Mouse (Mus musculus) layer of hippocampus, adult 9-11 months (tissue): ENCODE measurements at regions not wholly inside any gene's neighbourhood (a gene's known extent, or its start where the extent isn't known, plus 50 kb on each side); places are given as distances from the start of the nearest gene placed in this dataset.
"Not testable (repeated sequence)": the region's sequence is repeated elsewhere in the genome, so short reads cannot be mapped to it uniquely, and the experiment has no call there.

Experiments
- DNase-seq: peaks from one replicate; pipeline ENCODE4 v3.0.0; 2022

DNA sequence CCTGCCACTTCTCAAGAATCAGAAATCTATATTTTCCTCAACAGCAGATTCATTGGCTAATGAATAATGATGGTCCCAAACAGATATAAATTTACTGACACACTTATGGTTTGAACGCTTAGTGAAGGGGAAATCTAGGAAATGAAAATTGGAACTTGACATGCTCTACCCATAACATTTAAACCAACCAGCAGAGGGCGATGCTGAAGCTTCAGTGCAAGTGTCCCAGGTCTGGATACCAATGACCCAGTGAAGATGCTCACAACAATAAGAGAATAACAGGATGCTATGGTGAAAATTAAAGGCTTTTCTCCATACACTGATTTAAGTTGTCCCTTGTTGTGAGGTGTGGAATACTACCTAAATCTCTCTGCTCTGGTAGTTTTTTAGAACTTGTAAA lies 236.0 kb upstream of the Rorb start:
- DNase-seq = no peak

DNA sequence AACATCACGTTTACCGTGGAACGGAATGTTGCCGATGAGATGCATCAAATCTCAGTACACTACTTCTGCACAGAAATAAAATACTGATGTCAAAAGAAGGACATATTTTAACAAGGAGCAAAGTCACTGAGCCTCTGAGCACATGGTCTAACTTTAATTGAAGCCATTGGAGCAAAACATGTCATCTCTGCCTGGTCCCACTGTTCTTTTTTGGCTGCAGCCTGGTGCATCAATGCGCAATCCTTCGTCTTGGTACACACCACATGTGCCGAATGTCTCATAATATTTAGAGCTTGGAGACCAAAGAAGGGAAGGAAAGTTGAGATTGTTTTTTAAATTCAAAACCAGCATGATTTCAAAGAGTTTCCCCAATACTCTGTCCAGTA lies 233.4 kb upstream of the Rorb start:
- DNase-seq = no peak

DNA sequence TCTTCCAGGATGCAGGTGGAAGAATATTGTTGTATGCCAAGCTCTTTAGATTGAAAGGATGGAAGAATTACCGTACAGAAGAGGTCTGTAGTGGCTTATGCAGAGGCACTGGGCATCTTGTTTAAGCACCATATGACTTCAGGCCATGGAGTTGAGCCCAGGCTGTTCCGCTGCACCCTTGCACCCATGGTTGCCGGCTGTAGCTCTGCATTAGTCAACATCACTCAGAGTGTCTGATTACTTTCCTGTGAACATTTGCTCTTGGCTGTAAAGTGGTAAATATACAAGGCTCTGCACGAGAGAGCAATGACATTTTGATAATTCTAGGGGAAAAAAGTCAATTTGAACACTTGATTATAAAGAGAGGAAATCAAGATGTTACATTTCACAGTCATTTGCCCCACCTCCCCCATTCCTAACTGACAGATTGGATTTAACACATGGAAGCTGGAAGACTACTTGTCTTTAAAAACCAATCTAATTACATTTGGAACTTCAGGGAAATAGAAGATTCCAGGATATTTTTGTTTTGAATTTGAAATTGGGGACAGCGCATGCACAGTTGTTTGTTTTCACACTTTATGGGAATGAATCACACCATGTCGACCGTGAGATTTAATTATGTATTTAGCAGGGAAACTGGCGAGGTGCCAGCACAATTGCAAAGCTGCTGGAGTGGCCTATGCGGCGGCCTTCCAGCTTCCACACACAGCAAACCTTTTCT lies 232.9 kb upstream of the Rorb start:
- peak; percentile 30 for DNase-seq

DNA sequence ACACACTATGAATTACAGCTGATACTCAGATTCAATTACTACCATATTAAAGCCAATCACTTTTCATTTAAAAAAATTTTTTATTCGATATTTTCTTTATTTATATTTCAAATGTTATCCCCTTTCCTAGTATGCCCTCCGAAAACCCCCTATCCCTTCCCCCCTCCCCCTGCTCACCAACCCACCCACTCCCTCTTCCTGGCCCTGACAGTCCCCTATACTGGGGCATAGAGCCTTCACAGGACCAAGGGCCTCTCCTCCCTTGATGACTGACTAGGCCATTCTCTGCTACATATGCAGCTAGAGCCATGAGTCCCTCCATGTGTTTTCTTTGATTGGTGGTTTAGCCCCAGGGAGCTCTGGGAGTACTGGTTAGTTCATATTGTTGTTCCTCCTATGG lies 196.1 kb upstream of the Rorb start:
- DNase-seq = not testable (repeated sequence)

DNA sequence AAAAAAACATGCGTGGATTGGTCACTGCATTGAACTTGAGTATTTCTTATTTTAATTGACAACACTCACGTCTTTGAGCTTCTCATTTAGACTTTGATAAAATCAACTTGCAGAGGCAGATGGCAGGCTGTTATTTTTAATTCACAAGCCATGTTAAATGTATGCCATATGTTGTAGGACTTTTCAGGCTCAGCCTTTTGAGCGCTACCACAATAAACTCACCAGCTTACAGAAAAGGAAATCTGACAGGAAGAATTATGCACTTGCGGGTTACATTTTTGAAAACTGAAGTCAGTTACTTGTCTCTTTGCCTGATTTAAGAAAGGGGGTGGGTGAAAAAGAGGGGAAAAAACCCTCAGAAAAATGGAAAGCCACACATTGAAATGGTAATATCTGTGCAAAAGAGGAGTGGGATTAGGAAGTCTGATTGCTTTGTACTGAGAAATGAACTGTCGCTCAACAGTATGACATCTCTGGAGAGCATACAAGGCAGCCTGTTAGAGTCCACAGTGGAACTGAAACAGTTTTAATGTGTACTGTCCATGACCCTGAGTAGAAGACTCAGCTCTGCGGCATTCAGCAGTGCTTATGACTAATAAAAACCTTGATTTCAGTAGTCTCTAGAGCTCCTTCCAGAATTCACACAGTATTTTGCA lies 195.6 kb upstream of the Rorb start:
- DNase-seq = peak; percentile 12

DNA sequence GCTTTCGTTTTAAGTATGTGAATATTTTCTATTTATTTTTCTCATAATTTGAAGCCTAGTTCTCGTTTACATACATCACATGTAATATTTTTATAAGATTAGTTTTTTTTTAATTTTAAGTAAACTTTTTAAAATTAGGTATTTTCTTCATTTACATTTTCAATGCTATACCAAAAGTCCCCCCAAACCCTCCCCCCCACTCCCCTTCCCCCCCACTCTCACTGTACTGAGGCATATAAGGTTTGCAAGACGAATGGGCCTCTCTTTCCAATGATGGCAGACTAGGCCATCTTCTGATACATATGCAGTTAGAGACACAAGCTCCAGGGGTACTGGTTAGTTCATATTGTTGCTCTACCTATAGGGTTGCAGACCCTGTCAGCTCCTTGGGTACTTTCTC lies 174.9 kb upstream of the Rorb start:
- DNase-seq = not testable (repeated sequence)

DNA sequence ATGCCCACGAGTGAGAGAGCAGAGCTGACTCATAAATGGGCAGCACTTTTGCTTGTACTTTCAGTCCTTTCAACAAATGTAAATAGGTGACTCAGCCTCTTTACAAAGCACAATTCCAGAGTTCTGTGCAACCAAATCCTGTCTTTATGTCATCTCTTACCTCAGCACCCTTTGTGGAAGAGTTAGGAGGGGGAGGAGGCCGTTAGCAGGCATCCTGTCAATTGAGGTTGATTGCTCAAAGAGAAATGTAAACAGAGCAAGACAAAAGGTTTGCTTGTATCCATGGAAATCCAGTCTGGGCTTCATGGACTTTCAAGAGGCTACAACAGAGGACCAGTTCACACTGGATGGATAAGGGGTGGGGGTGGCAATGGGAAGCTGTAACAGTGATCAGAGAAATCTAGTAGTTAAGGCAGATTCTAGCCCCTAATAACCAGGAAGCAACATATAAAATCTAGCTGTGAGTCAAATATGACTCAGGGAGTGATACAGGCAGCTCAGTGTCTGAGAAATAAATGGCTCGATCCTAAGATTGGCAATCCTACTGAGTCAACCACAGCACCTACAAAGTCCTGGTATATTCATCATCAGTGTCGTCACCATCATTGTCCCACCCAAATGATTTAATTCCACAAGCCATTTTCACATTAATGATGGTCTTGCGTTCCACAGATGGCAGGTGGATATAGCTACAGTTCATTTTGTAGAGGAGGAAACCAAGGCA lies 136.0 kb upstream of the Rorb start:
- no peak for DNase-seq

DNA sequence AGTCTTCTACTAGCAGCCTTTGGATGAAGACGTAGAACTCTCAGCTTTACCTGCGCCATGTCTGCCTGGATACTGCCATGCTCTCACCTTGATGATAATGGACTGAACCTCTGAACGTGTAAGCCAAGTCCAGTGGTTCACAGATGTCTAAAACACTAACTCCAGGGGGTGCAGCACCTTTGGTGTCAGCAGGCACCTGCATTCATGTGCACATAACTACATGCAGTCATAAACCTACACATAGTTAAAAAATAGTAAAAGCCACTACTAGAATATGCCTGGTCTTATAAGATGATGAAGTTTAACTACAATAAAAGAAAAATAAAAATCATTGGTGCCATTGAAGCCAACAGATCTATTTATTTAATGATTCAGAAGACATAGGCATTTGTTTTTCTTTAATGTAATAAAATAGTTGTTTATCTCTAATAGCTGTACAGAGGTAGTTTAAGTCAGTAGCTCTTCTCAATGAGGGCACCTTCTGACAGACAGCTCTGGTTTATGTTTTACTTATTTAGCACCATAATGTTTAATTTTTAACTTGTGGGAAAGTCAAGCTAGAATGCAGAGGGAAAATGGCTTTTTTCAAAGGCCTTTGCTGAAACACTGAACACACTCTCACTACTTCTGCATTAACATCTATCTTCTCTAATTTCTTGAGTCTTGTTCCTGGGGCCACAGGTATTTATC lies 118.5 kb upstream of the Rorb start:
- DNase-seq = no peak

DNA sequence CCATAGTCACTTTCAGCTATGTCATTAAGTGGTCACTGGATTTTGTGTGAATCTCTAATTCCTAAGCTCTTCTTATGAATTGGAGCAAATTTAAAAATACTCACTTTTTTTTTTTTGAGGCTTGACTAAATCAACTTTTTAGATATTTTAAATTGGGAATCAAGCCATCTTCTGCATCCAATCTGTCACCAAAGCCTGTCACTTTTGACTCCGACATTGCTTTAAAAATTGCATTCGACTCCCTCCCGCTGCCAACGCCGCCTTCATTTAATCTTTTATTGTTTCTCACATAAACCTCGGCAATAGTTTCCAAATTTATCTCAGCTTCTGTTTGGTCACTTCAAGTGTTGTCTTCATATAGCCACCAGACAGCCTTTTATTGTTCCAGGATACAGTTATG lies 109.8 kb upstream of the Rorb start:
- DNase-seq = peak; percentile 9

DNA sequence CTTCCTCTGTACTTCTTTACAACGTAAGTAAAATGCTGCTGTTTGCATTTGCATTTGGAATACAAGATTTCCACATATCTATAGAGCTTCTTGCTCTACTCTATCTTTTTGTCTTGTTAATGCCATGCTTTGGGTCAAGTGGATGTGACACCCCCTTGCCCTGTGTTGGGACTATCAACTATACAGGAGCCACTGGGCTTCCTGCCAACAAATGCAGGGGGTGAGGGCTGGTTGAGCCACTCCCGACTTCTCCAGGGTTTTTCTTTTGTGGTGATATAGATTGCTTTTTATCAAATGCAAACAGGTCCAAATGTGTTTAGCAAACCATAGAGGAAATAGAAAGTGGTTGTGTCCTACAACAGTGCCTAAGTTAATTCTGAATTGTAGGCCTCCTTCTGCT lies 108.4 kb upstream of the Rorb start:
- DNase-seq = no peak

DNA sequence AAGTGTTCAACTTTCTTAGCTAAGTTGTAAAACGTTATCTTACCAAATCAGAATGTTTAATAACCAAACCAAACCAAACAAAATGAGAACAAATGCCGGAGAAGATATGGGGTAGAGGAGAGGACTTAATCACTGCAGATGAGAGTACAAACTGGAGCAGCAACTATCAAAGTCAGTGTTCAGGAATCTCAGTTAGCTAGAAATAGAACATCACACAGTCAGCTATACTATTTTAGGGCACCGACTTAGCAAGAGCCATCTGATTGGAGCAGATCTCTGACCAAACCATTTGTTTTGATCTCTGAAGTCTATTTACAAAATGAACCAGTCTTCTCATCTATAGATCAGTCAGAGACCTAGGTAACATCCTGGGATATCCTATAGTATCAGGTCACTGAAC lies 107.7 kb upstream of the Rorb start:
- no peak for DNase-seq

DNA sequence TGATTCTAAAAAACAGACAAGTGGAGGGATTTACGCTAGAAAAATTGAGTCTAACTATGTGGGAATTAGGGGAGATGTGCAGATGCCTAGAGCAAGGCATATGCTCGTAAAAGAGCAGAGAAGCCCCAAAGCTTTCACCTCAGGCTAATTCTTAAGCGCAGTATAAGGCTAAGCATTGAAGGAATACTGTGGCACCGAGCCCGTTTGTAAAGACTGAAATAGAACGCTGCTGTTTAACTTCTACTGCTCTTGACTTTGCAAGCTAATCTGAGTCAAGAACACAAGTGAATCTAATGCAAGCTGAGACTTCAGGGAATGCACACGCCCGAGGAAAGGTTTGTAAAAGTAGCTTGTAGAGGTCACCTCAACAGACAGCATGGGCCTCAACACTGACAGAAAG lies 88.5 kb upstream of the Rorb start:
- DNase-seq = no peak

DNA sequence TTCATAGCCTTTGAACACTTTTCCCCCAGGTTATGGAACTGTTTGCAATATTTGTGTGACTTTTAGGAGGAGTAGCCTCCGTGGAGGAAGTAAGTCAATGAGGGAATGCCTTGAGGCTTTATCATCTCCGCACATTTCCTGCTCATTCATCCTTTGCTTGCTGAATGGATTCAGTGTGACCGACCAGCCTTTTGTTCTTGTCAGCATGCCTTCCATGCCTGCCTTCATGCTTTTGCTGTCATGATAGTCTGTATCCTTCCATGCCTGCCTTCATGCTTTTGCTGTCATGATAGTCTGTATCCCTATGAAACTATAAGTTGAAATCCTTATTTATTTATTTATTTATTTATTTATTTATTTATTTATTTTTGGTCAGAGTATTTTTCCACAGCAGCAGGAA lies 87.8 kb upstream of the Rorb start:
- DNase-seq = no peak

DNA sequence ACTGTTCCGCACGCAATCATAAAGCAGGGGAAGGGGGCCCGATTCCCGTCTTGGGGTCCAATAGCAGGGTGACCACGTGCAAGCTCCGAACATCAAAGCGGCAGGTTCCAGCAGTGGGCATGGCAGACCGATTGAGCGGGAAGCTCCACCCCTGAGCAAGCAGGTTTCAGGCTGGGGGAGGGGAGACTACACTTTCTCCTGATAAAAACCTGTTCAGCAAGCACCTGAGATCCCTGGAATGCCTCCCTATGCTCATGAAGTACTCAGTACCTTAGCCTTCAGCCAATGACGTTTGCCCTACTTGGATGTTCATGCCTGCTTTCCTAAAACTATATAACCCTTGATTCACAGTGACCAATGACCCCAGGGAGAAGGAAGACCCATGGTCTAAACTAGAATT lies 83.7 kb upstream of the Rorb start:
- no peak for DNase-seq

DNA sequence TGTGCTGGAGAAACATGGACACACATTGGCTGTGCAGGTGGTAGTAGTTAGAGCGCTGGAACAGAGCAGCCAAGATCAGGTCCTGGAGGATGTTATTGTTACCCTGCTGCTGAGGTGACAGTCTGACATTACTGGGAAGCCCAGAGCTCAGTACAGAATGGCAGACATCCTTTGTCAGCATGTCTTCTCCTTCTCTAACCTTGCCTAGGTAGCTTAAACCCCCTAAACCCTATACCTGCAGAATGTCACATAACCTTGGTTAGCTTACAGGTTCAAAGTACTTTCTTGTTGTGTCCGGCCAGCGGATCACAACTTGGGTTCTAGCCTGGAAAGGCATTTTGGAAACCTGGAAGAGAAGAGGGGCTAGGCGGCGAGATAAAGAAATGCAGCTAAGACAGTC lies 83.3 kb upstream of the Rorb start:
- DNase-seq = no peak

DNA sequence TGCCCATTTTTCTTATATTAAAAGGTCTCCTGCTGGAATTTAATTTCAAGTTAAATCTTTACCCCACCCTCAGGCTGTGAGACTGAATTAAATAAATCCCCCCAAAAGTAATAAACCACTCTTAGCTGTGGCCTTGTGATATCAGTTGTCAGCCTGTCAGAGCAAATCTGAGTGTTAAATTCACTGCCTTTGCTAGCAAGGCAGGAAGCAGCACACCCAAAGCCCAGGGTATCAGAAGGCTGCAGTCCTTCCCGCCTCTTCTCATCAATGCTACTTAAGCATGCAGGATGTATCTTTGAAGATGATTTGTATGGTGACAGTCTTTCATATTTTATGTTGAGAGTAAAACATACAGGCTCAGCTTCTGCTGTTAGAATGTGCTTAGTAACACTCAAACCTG lies 61.8 kb upstream of the Rorb start:
- no peak for DNase-seq

DNA sequence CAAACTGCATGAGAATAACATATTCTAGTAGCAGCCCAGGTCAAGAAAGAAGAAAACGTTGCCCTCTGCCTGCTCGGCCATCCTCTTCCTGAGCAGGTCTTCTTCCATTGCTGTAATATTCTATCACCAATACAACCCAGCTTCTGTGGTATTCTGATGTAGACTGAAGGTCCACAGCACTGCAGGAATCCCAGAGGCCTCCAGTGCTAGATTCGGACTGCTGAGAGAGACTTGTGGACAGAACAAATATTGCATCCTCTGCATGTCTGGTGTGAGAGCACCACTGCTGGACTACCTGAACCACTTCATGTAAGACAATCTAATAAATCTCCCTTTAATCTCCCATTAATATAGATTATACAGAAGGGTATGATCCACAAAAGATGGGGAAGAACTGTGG lies 59.8 kb upstream of the Rorb start:
- no peak for DNase-seq
